Mouse (Mus musculus): Measurements from ENCODE around the gene Wdpcp.

- no peak for TF ChIP-seq POLR2A (IDR thresholded peaks at IDR 0.05; ENCODE audit: low read depth, low read length)
- TF ChIP-seq CTCF (conservative IDR thresholded peaks at IDR 0.05; ENCODE audit: insufficient read depth, insufficient read length, low read depth, low read length), result no peak
Measured at GRCm38 (mm10) chr11:21546671-21547070, 25.4 kb upstream of the Wdpcp start.
